Mouse (Mus musculus): ENCODE results near the gene Hhat. TPM values are rescaled to one million over a fixed set of nuclear protein-coding genes. Genes with fewer than 3 reads are reported as not detected.

Hhat gene
- total and polyA plus RNA-seq, 2 experiments from 2014 or later = 3.5 to 5.4 TPM

- no peak overlapping the region for H3K9ac ChIP-seq (replicated peaks; ENCODE audit: low read length)
- H3K4me2 ChIP-seq (ENCODE audit: low read depth, low read length) = no peak overlapping the region
- no peaks in the 10 kb centered on the region for H3K36me3 ChIP-seq (ENCODE audit: insufficient read depth, low read length)
- H3K4me3 ChIP-seq (ENCODE audit: low read length) = no peak overlapping the region
- no peaks in the 10 kb centered on the region for H3K27me3 ChIP-seq (ENCODE audit: insufficient read depth, low read length)
- no peak for ATAC-seq
- H3K27ac ChIP-seq = no peak overlapping the region
- no peaks in the 10 kb centered on the region for H3K9me3 ChIP-seq (ENCODE audit: low read length)
- H3K4me1 ChIP-seq (ENCODE audit: insufficient read depth, low read length) = no peaks in the 10 kb centered on the region
- no peak for DNase-seq (ENCODE audit: low spot score)
- TF ChIP-seq CTCF (IDR thresholded peaks at IDR 0.05; ENCODE audit: low read depth) = no peak
Measured at GRCm38 (mm10) chr1:192533016-192533415, 238.0 kb downstream of the Hhat start.

GRCm38 (mm10) chr1:192532212-192532611 lies 238.8 kb downstream of the Hhat start:
- no peaks in the 10 kb centered on the region for H3K36me3 ChIP-seq (ENCODE audit: insufficient read depth, low read length)
- no peaks in the 10 kb centered on the region for H3K9me3 ChIP-seq (ENCODE audit: low read length)
- no peaks in the 10 kb centered on the region for H3K4me1 ChIP-seq (ENCODE audit: insufficient read depth, low read length)
- ATAC-seq = no peak
- H3K4me3 ChIP-seq (ENCODE audit: low read length) = no peak overlapping the region
- 72% methylated on average over 2 of the region's 2 CpGs for WGBS
- TF ChIP-seq CTCF (IDR thresholded peaks at IDR 0.05; ENCODE audit: low read depth) = no peak
- H3K27me3 ChIP-seq (ENCODE audit: insufficient read depth, low read length) = no peaks in the 10 kb centered on the region
- H3K27ac ChIP-seq = no peak overlapping the region
- DNase-seq (ENCODE audit: low spot score) = no peak
- H3K9ac ChIP-seq (replicated peaks; ENCODE audit: low read length) = no peak overlapping the region
- H3K4me2 ChIP-seq (ENCODE audit: low read depth, low read length) = no peak overlapping the region

GRCm38 (mm10) chr1:192531490-192532146 lies 239.4 kb downstream of the Hhat start:
- no peaks in the 10 kb centered on the region for H3K27me3 ChIP-seq (ENCODE audit: insufficient read depth, low read length)
- H3K9ac ChIP-seq (replicated peaks; ENCODE audit: low read length) = no peak overlapping the region
- H3K27ac ChIP-seq = no peak overlapping the region
- ATAC-seq (no peak), DNase-seq (ENCODE audit: low spot score) (no peak)
- H3K4me3 ChIP-seq (ENCODE audit: low read length) = no peak overlapping the region
- H3K4me2 ChIP-seq (ENCODE audit: low read depth, low read length) = no peak overlapping the region
- H3K4me1 ChIP-seq (ENCODE audit: insufficient read depth, low read length) = no peaks in the 10 kb centered on the region
- TF ChIP-seq CTCF (IDR thresholded peaks at IDR 0.05; ENCODE audit: low read depth) = no peak
- H3K9me3 ChIP-seq (ENCODE audit: low read length) = no peaks in the 10 kb centered on the region
- H3K36me3 ChIP-seq (ENCODE audit: insufficient read depth, low read length) = no peaks in the 10 kb centered on the region
- 77% methylated on average over 2 of the region's 2 CpGs for WGBS

- no peak for DNase-seq (ENCODE audit: low spot score)
- Histone ChIP-seq H3K27me3 (ENCODE audit: insufficient read depth, low read length) (no peaks in the 10 kb centered on the region), H3K27ac (no peak overlapping the region), H3K9ac (replicated peaks; ENCODE audit: low read length) (no peak overlapping the region), H3K4me3 (ENCODE audit: low read length) (no peak overlapping the region), H3K4me2 (ENCODE audit: low read depth, low read length) (no peak overlapping the region), H3K36me3 (ENCODE audit: insufficient read depth, low read length) (no peaks in the 10 kb centered on the region), H3K9me3 (ENCODE audit: low read length) (no peaks in the 10 kb centered on the region), H3K4me1 (ENCODE audit: insufficient read depth, low read length) (no peaks in the 10 kb centered on the region)
- 68% methylated on average over 14 of the region's 14 CpGs for WGBS
- ATAC-seq = no peak
- 0 out of 2 replicates have a peak, but pooled peaks have one; percentile 11 for TF ChIP-seq CTCF (IDR thresholded peaks at IDR 0.05; ENCODE audit: low read depth)
Measured at GRCm38 (mm10) chr1:192525711-192526350, 245.2 kb downstream of the Hhat start.

GRCm38 (mm10) chr1:192522376-192523178 lies 248.4 kb downstream of the Hhat start:
- H3K9me3 ChIP-seq (ENCODE audit: low read length) = no peaks in the 10 kb centered on the region
- no peak overlapping the region for H3K27ac ChIP-seq
- WGBS = 31% methylated on average over 12 of the region's 12 CpGs
- no peak overlapping the region for H3K4me2 ChIP-seq (ENCODE audit: low read depth, low read length)
- no peaks in the 10 kb centered on the region for H3K36me3 ChIP-seq (ENCODE audit: insufficient read depth, low read length)
- TF ChIP-seq CTCF (IDR thresholded peaks at IDR 0.05; ENCODE audit: low read depth) = no peak
- no peaks in the 10 kb centered on the region for H3K4me1 ChIP-seq (ENCODE audit: insufficient read depth, low read length)
- ATAC-seq (0 out of 2 replicates have a peak, but pooled peaks have one; percentile 16), DNase-seq (ENCODE audit: low spot score) (peak; percentile 45)
- H3K4me3 ChIP-seq (ENCODE audit: low read length) = no peak overlapping the region
- no peaks in the 10 kb centered on the region for H3K27me3 ChIP-seq (ENCODE audit: insufficient read depth, low read length)
- H3K9ac ChIP-seq (replicated peaks; ENCODE audit: low read length) = no peak overlapping the region

- no peaks in the 10 kb centered on the region for H3K36me3 ChIP-seq (ENCODE audit: insufficient read depth, low read length)
- H3K9me3 ChIP-seq (ENCODE audit: low read length) = no peaks in the 10 kb centered on the region
- no peaks in the 10 kb centered on the region for H3K27me3 ChIP-seq (ENCODE audit: insufficient read depth, low read length)
- no peak overlapping the region for H3K27ac ChIP-seq
- 26% methylated on average over 13 of the region's 13 CpGs for WGBS
- no peaks in the 10 kb centered on the region for H3K4me1 ChIP-seq (ENCODE audit: insufficient read depth, low read length)
- no peak overlapping the region for H3K9ac ChIP-seq (replicated peaks; ENCODE audit: low read length)
- no peak overlapping the region for H3K4me2 ChIP-seq (ENCODE audit: low read depth, low read length)
- no peak for ATAC-seq
- DNase-seq (ENCODE audit: low spot score) = peak; percentile 66
- TF ChIP-seq CTCF (IDR thresholded peaks at IDR 0.05; ENCODE audit: low read depth) = no peak
- H3K4me3 ChIP-seq (ENCODE audit: low read length) = no peak overlapping the region
Measured at GRCm38 (mm10) chr1:192520836-192521435, 250.1 kb downstream of the Hhat start.
